Mouse (Mus musculus): ENCODE measurements around the gene Tssk4. TPM values are rescaled to one million over a fixed set of nuclear protein-coding genes. Genes with fewer than 3 reads are reported as not detected.
A peak's percentile ranks its signal among the peaks of the same experiment; 100 is the strongest.

Tssk4 gene
- polyA plus RNA-seq, 1 experiment from 2014 or later: 0.57 TPM

DNA sequence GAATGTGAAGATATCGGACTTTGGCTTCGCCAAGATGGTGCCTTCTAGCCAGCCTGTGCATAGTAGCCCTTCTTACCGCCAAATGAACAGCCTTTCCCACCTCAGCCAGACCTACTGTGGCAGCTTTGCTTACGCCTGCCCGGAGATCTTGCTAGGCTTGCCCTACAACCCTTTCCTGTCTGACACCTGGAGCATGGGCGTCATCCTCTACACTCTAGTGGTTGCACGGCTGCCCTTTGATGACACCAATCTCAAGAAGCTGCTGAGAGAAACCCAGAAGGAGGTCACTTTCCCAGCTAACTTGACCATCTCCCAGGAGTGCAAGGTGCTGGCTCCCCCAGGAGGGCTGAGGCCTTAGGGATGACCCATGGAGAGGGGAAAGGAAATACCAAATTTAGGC is 1.5 kb downstream of the Tssk4 start:
- Histone ChIP-seq H3K27ac (no peak overlapping the region), H3K36me3 (ENCODE audit: poor library complexity, severe bottlenecking) (peaks cover 7% of the 10 kb centered on the region; the same call in 1 of the 2 replicates), H3K27me3 (no peaks in the 10 kb centered on the region), H3K4me1 (no peaks in the 10 kb centered on the region), H3K4me3 (no peak overlapping the region), H3K4me2 (no peak overlapping the region), H3K9ac (no peak overlapping the region), H3K9me3 (replicated peaks) (no peaks in the 10 kb centered on the region)
- 92% methylated on average over 7 of the region's 7 CpGs for WGBS
- ATAC-seq: no peak

DNA sequence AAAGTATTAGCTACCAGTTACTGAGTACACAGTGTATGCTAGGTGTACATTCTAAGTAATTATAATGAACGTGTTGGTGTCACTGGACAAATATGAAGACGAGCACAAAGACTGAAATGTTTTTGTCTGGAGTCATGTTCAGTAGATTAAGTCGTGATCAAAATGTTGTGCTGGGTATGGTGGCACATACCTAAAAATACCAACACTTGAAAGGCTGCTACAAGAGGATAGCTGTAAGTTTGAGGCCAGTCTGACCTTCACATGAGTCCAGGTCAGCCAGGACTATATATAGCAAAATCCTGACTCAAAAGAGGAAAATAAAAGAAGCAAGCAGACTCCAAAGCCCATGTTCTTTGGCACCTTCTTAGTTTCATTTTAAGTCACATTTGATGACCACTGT is 7.0 kb downstream of the Tssk4 start:
- Histone ChIP-seq H3K27ac (no peak overlapping the region), H3K27me3 (no peaks in the 10 kb centered on the region), H3K9me3 (replicated peaks) (no peaks in the 10 kb centered on the region), H3K4me3 (no peak overlapping the region), H3K4me2 (no peak overlapping the region), H3K9ac (no peak overlapping the region), H3K36me3 (ENCODE audit: poor library complexity, severe bottlenecking) (peaks cover 21% of the 10 kb centered on the region), H3K4me1 (peaks cover 14% of the 10 kb centered on the region)
- ATAC-seq: no peak
- WGBS: 87% methylated on average over 3 of the region's 3 CpGs

DNA sequence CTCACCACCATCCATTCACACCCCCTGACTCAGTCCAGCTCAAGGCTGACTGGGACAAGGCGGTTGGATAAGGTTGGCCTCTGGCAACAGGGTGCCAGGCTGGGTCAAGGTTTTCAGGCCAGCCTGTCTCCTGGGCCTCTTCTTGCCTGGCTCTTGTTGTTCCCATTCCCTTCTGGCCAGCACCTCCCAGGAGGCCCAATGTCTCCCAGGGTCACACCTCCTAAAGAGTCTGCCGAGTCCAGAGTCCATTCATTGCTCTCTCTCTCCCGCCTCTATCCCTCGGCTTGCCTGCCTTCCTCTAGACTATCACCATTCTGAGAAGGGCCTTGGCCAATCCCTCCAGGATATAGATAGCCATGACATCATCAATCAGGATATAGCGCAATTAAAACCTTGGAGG is 8.0 kb downstream of the Tssk4 start:
- Histone ChIP-seq H3K4me3 (no peak overlapping the region), H3K4me2 (no peak overlapping the region), H3K9ac (no peak overlapping the region), H3K27ac (no peak overlapping the region), H3K36me3 (ENCODE audit: poor library complexity, severe bottlenecking) (peaks cover 27% of the 10 kb centered on the region), H3K9me3 (replicated peaks) (no peaks in the 10 kb centered on the region), H3K27me3 (no peaks in the 10 kb centered on the region), H3K4me1 (peaks cover 14% of the 10 kb centered on the region)
- no peak for ATAC-seq
- 88% methylated on average over 5 of the region's 5 CpGs for WGBS

GRCm38 (mm10) chr14:55659960-55660573 is 10.1 kb downstream of the Tssk4 start, which contains the start of gene Mdp1:
Mdp1 (minus strand) TSS chr14:55660508.
- Histone ChIP-seq H3K27me3 (no peaks in the 10 kb centered on the region), H3K27ac (peak within 1 kb of the TSS; percentile 67), H3K9ac (peak within 1 kb of the TSS; percentile 84), H3K9me3 (replicated peaks) (no peaks in the 10 kb centered on the region), H3K36me3 (ENCODE audit: poor library complexity, severe bottlenecking) (peaks cover 36% of the 10 kb centered on the region), H3K4me2 (peak within 1 kb of the TSS; percentile 66), H3K4me1 (peaks cover 14% of the 10 kb centered on the region), H3K4me3 (peak within 1 kb of the TSS; percentile 68)
- under 1% methylated on average over 39 of the region's 39 CpGs for WGBS
- ATAC-seq: peak; percentile 95

DNA sequence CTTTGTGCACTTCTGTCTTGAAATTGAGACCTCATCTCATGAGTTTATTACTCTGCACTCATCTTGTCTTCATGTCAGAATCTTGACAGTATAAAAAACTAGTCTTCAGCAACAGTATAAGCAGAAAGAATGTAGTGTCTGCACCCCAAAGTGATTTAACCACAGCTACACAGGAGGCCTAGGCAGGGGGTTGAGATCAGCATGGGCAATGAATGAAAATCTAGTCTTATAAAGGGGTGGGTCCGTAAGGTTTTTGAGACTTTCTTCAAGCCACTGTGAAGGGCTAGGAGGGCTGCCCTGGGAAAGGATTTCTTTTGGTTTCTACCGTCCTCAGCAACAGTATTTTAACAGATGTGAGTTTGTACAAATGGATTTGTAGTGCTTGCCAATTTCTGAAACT is 10.7 kb downstream of the Tssk4 start:
- WGBS: 35% methylated on average over 2 of the region's 2 CpGs
- H3K36me3 ChIP-seq (ENCODE audit: poor library complexity, severe bottlenecking): peaks cover 37% of the 10 kb centered on the region
- no peaks in the 10 kb centered on the region for H3K27me3 ChIP-seq
- peak overlapping the region; percentile 84; the same call in 1 of the 2 replicates for H3K9ac ChIP-seq
- H3K4me2 ChIP-seq: peak overlapping the region; percentile 66
- 0 out of 2 replicates have a peak overlapping the region, but pooled peaks have one; percentile 67 for H3K27ac ChIP-seq
- peaks cover 14% of the 10 kb centered on the region for H3K4me1 ChIP-seq
- ATAC-seq: peak; percentile 26
- H3K9me3 ChIP-seq (replicated peaks): no peaks in the 10 kb centered on the region
- peak overlapping the region; percentile 68 for H3K4me3 ChIP-seq

DNA sequence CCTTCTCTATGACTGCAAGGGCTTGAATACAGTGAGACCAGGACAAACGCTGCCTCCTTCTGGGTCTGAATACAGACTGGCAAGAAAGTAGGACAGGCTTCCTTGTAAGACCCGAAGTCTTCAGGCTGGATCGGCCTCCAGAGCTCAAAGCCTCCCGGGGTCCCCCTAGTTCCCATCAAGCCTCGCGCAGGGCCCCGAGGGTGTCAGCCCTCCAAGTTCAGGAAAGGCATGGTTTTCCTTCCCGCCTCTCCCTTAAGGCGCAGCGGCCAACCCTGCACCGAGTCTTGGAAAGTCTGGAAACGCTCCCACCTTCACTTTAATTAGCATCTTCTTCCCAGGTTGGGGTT is 21.5 kb downstream of the Tssk4 start:
- H3K4me3 ChIP-seq: peak overlapping the region; percentile 77
- H3K9me3 ChIP-seq (replicated peaks): no peaks in the 10 kb centered on the region
- H3K27ac ChIP-seq: peak overlapping the region; percentile 75
- 0% methylated on average over 12 of the region's 12 CpGs for WGBS
- H3K36me3 ChIP-seq (ENCODE audit: poor library complexity, severe bottlenecking): peaks cover 25% of the 10 kb centered on the region
- peak overlapping the region; percentile 89 for H3K9ac ChIP-seq
- ATAC-seq: peak; percentile 71
- H3K4me2 ChIP-seq: peak overlapping the region; percentile 96
- no peaks in the 10 kb centered on the region for H3K27me3 ChIP-seq
- peaks cover 22% of the 10 kb centered on the region for H3K4me1 ChIP-seq

DNA sequence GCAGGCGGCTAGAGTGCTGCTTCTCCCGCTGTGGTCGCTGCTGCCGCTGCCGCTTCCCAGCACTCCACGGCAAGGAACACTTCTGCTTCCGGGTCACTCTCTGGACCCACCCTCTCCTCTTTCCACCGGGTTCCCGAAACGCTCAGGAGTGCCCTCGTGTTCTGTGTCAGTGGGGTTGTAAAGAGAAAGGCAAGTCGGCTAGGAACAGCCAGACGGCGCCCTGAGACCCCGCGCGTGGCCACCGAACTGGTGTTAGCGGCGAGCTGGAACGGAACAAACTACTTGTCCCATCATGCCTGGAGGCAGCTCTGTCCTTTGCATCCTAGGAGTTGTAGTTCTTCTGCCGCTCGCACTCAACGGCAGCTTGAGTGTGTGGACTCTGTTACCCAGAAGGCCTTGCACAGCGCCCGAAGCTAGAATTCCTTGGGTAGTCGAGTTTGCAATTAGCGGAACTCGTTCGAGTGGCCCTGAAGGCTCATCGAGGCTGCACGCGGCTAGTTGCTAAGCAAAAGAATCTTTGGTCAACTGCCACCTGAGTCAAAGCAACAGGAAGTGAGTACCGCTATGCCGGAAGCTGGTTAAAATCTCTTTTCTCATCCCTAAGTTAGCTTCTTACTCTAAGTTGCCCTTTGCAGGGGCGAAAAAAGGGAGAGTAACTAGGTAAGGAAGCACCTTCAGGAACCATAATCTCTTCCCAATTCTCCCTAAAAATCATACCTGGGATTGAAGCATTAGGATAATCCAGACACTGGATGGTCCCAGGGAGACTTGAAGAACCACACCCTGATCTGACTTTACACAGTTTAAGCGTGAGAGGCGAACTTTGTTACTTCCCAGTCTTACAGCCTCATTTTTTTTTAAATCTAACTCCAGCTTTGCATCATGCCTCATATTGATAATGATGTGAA is 22.1 kb downstream of the Tssk4 start, which contains the start of the genes Gmpr2 and Nedd8:
Gene Gmpr2 (plus strand): TSS at position 109 of the 908 bp plus-strand sequence.
Gene Nedd8 (minus strand): TSS at position 292 of the 908 bp plus-strand sequence.
- ATAC-seq: peak; percentile 99
- H3K36me3 ChIP-seq (ENCODE audit: poor library complexity, severe bottlenecking): peaks cover 26% of the 10 kb centered on the region
- no peaks in the 10 kb centered on the region for H3K9me3 ChIP-seq (replicated peaks)
- peak within 1 kb of the TSS; percentile 89 for H3K9ac ChIP-seq
- no peaks in the 10 kb centered on the region for H3K27me3 ChIP-seq
- peak within 1 kb of the TSS; percentile 96 for H3K4me2 ChIP-seq
- under 1% methylated on average over 38 of the region's 38 CpGs for WGBS
- H3K4me3 ChIP-seq: peak within 1 kb of the TSS; percentile 77
- peak within 1 kb of the TSS; percentile 75 for H3K27ac ChIP-seq
- H3K4me1 ChIP-seq: peaks cover 22% of the 10 kb centered on the region

- peak overlapping the region; percentile 77 for H3K4me3 ChIP-seq
- no peak overlapping the region for H3K27ac ChIP-seq
- no peaks in the 10 kb centered on the region for H3K9me3 ChIP-seq (replicated peaks)
- peak overlapping the region; percentile 89 for H3K9ac ChIP-seq
- H3K27me3 ChIP-seq: no peaks in the 10 kb centered on the region
- 83% methylated on average over 7 of the region's 7 CpGs for WGBS
- peak overlapping the region; percentile 96 for H3K4me2 ChIP-seq
- H3K36me3 ChIP-seq (ENCODE audit: poor library complexity, severe bottlenecking): peaks cover 32% of the 10 kb centered on the region
- no peak for ATAC-seq
- H3K4me1 ChIP-seq: peaks cover 22% of the 10 kb centered on the region
These were observed 22.7 kb downstream of the Tssk4 start for GRCm38 (mm10) chr14:55672741-55673060.

- Histone ChIP-seq H3K9ac (no peak overlapping the region), H3K9me3 (replicated peaks) (no peaks in the 10 kb centered on the region), H3K27ac (no peak overlapping the region), H3K4me2 (no peak overlapping the region), H3K27me3 (no peaks in the 10 kb centered on the region), H3K4me3 (no peak overlapping the region), H3K4me1 (peaks cover 17% of the 10 kb centered on the region), H3K36me3 (ENCODE audit: poor library complexity, severe bottlenecking) (peaks cover 53% of the 10 kb centered on the region)
- no peak for ATAC-seq
- 86% methylated on average over 4 of the region's 4 CpGs for WGBS
These were observed 27.6 kb downstream of the Tssk4 start for GRCm38 (mm10) chr14:55677615-55678014.

DNA sequence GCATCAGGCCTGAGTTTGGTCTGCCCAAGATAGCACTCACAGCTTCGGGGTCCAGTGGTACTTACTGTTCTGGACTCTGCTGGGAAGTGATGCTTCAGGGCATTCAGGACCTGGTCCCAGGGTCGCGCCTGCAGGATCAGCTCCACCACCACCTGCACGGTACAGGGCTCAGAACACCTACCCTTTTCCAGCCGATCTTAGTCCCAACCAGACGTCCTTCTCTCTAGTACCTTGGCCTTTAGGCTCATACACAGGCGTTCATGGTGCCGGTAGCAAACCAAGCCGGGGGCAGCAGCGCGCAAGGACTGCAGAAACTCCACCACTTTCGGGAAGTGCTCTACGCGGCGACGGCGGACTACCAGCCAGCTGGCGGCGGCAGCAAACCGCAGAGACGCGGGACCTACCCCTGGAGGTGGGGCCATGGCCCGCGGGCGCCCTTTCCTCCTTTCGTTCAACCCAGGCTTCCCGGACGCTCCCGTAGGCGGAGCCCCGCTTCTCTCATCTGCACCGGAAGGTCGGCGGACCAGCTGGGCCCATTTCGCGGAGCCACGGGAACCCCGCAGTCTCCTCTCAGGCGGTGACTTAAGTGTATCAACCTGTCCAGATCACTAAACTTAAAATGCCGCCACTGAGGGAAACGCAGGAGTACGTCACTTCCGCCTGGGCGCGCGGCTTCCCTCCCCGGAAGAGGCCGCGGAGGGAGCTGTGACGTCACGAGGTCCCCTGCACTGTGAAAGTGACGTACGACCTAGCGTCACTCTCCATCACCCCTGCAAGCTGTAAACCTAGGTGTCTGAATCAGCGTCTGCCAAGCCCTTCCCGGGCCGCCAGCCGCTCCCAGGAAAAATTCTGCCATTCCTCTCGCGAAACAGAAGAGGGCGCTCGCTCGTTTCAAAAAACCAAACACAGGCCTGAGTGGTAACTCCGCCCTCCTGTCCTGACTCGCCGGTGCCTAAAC is 31.5 kb downstream of the Tssk4 start, which contains the start of gene Tinf2:
Gene Tinf2 (minus strand): TSS at position 661 of the 958 bp plus-strand sequence.
- peak; percentile 98 for ATAC-seq
- under 1% methylated on average over 66 of the region's 66 CpGs for WGBS
- Histone ChIP-seq H3K4me1 (peaks cover 13% of the 10 kb centered on the region), H3K4me3 (peak within 1 kb of the TSS; percentile 66), H3K36me3 (ENCODE audit: poor library complexity, severe bottlenecking) (peaks cover 40% of the 10 kb centered on the region), H3K27ac (peak within 1 kb of the TSS; percentile 80), H3K4me2 (peak within 1 kb of the TSS; percentile 89), H3K9me3 (replicated peaks) (no peaks in the 10 kb centered on the region), H3K27me3 (peaks cover 5% of the 10 kb centered on the region; the same call in 1 of the 2 replicates), H3K9ac (peak within 1 kb of the TSS; percentile 80)

GRCm38 (mm10) chr14:55682118-55682493 is 32.1 kb downstream of the Tssk4 start:
- peaks cover 5% of the 10 kb centered on the region; the same call in 1 of the 2 replicates for H3K27me3 ChIP-seq
- 17% methylated on average over 3 of the region's 3 CpGs for WGBS
- peak overlapping the region; percentile 80; the same call in 1 of the 2 replicates for H3K27ac ChIP-seq
- H3K9me3 ChIP-seq (replicated peaks): no peaks in the 10 kb centered on the region
- peaks cover 34% of the 10 kb centered on the region for H3K36me3 ChIP-seq (ENCODE audit: poor library complexity, severe bottlenecking)
- peak overlapping the region; percentile 89 for H3K4me2 ChIP-seq
- peak overlapping the region; percentile 80 for H3K9ac ChIP-seq
- peaks cover 13% of the 10 kb centered on the region for H3K4me1 ChIP-seq
- peak overlapping the region; percentile 66 for H3K4me3 ChIP-seq
- no peak for ATAC-seq
